Mouse (Mus musculus) hindbrain, embryonic 15.5 days (tissue): Measurements from ENCODE around the gene Hmces. TPM values are rescaled to one million over a fixed set of nuclear protein-coding genes. Genes with fewer than 3 reads are reported as not detected.
"Not testable (repeated sequence)": the region's sequence is repeated elsewhere in the genome, so short reads cannot be mapped to it uniquely, and the experiment has no call there.

Source experiments
- ATAC-seq: fragments of 200-750 bp; cut with Nextera tagmentation; 2 replicates; pipeline ENCODE4 v1.8.0; 2017; ENCODE audit warnings: low read depth, moderate number of reproducible peaks, moderate TSS enrichment; ENCODE audit not compliant: low FRiP score
- H3K27ac ChIP-seq: fragments of 300-500 bp; sonication (generic); replicated peaks from 2 replicates; pipeline ENCODE4 v1.5.1; 2015; ENCODE audit warnings: mild to moderate bottlenecking, inconsistent platforms
- H3K27me3 ChIP-seq: fragments of 300-500 bp; sonication (generic); 2 replicates; pipeline ENCODE4 v1.6.1; 2015; ENCODE audit warnings: control low read depth, inconsistent platforms
- H3K36me3 ChIP-seq: fragments of 300-500 bp; sonication (generic); 2 replicates; pipeline ENCODE4 v1.6.1; 2015; ENCODE audit warnings: control low read depth, inconsistent platforms
- H3K4me1 ChIP-seq: fragments of 300-500 bp; sonication (generic); replicated peaks from 2 replicates; pipeline ENCODE4 v1.6.1; 2015; ENCODE audit warnings: control low read depth, inconsistent platforms
- H3K4me2 ChIP-seq: fragments of 300-500 bp; sonication (generic); 2 replicates; pipeline ENCODE4 v1.6.1; 2015; ENCODE audit warnings: moderate library complexity, mild to moderate bottlenecking, inconsistent platforms
- H3K4me3 ChIP-seq: fragments of 300-500 bp; sonication (generic); 2 replicates; pipeline ENCODE4 v1.5.1; 2015; ENCODE audit warnings: mild to moderate bottlenecking, inconsistent platforms
- H3K9ac ChIP-seq: fragments of 300-500 bp; sonication (generic); 2 replicates; pipeline ENCODE4 v1.6.1; 2015; ENCODE audit warnings: inconsistent platforms
- H3K9me3 ChIP-seq: fragments of 300-500 bp; sonication (generic); 2 replicates; pipeline ENCODE4 v1.6.1; 2016; ENCODE audit warnings: control low read depth, inconsistent platforms
- WGBS: fragments of 180-500 bp; shearing (Covaris S2); methylation state at CpG from one replicate; pipeline ENCODE4 v1.1.7; 2015; 5-methylcytosine and 5-hydroxymethylcytosine counted together
- polyA plus RNA-seq: library from polyadenylated mRNA; unstranded; fragments of >200 nt; fragmentation: Nextera tagmentation; extraction: Ambion mirVana; gene quantifications from 2 replicates; pipeline ENCODE4 v1.2.1, GENCODE M21; 2015

Hmces gene
- polyA plus RNA-seq, 1 experiment from 2014 or later: 44.0 TPM

GRCm38 (mm10) chr6:87921201-87921600, 7.5 kb downstream of the Hmces start:
- 93% methylated on average over 4 of the region's 4 CpGs for WGBS
- H3K9me3 ChIP-seq: no peaks in the 10 kb centered on the region
- H3K4me1 ChIP-seq: peaks cover 4% of the 10 kb centered on the region; the same call in 1 of the 2 replicates
- no peak overlapping the region for H3K9ac ChIP-seq
- no peak overlapping the region for H3K27ac ChIP-seq
- H3K36me3 ChIP-seq: peaks cover 63% of the 10 kb centered on the region
- H3K27me3 ChIP-seq: no peaks in the 10 kb centered on the region
- no peak overlapping the region for H3K4me2 ChIP-seq
- no peak overlapping the region for H3K4me3 ChIP-seq
- no peak for ATAC-seq

GRCm38 (mm10) chr6:87923624-87924023, 9.9 kb downstream of the Hmces start:
- no peak for ATAC-seq
- peaks cover 56% of the 10 kb centered on the region for H3K36me3 ChIP-seq
- WGBS: 75% methylated on average over 1 of the region's 1 CpGs

GRCm38 (mm10) chr6:87935037-87935436, 21.3 kb downstream of the Hmces start:
- no peak overlapping the region for H3K4me2 ChIP-seq
- 91% methylated on average over 5 of the region's 5 CpGs for WGBS
- H3K27ac ChIP-seq: no peak overlapping the region
- no peak overlapping the region for H3K9ac ChIP-seq
- peaks cover 47% of the 10 kb centered on the region for H3K36me3 ChIP-seq
- no peaks in the 10 kb centered on the region for H3K4me1 ChIP-seq
- no peaks in the 10 kb centered on the region for H3K9me3 ChIP-seq
- no peak for ATAC-seq
- H3K27me3 ChIP-seq: no peaks in the 10 kb centered on the region
- H3K4me3 ChIP-seq: no peak overlapping the region

More at GRCm38 (mm10) chr6:87923624-87924023, 9.9 kb downstream of the Hmces start:
- Histone ChIP-seq H3K4me2 (no peak overlapping the region), H3K9me3 (no peaks in the 10 kb centered on the region), H3K27me3 (no peaks in the 10 kb centered on the region), H3K4me3 (no peak overlapping the region), H3K27ac (no peak overlapping the region), H3K4me1 (no peaks in the 10 kb centered on the region), H3K9ac (no peak overlapping the region)

- peak; percentile 63; the same call in 1 of the 2 replicates for ATAC-seq
- Histone ChIP-seq H3K27ac (no peak overlapping the region), H3K27me3 (no peaks in the 10 kb centered on the region), H3K4me3 (no peak overlapping the region), H3K9ac (no peak overlapping the region), H3K9me3 (no peaks in the 10 kb centered on the region), H3K36me3 (peaks cover 43% of the 10 kb centered on the region), H3K4me2 (no peak overlapping the region), H3K4me1 (no peaks in the 10 kb centered on the region)
- 35% methylated on average over 19 of the region's 19 CpGs for WGBS
These were observed 23.5 kb downstream of the Hmces start for GRCm38 (mm10) chr6:87937178-87937788.

GRCm38 (mm10) chr6:87938941-87939340, 25.2 kb downstream of the Hmces start:
- Histone ChIP-seq H3K4me2 (no peak overlapping the region), H3K4me3 (no peak overlapping the region), H3K27ac (no peak overlapping the region), H3K9ac (no peak overlapping the region), H3K27me3 (no peaks in the 10 kb centered on the region), H3K36me3 (peaks cover 33% of the 10 kb centered on the region), H3K9me3 (no peaks in the 10 kb centered on the region), H3K4me1 (no peaks in the 10 kb centered on the region)
- 83% methylated on average over 3 of the region's 3 CpGs for WGBS
- no peak for ATAC-seq

GRCm38 (mm10) chr6:87942179-87942578, 28.4 kb downstream of the Hmces start:
- 87% methylated on average over 7 of the region's 7 CpGs for WGBS
- H3K4me1 ChIP-seq: no peaks in the 10 kb centered on the region
- ATAC-seq: no peak
- H3K9me3 ChIP-seq: no peaks in the 10 kb centered on the region
- no peak overlapping the region for H3K27ac ChIP-seq
- no peaks in the 10 kb centered on the region for H3K27me3 ChIP-seq
- H3K36me3 ChIP-seq: 0 out of 2 replicates have a peak, but pooled peaks cover 7% of the 10 kb centered on the region
- no peak overlapping the region for H3K4me3 ChIP-seq
- H3K9ac ChIP-seq: no peak overlapping the region
- no peak overlapping the region for H3K4me2 ChIP-seq

- not testable (repeated sequence) for H3K4me1 ChIP-seq, ATAC-seq, H3K9me3 ChIP-seq, H3K36me3 ChIP-seq, H3K4me2 ChIP-seq, H3K27ac ChIP-seq, H3K4me3 ChIP-seq, H3K27me3 ChIP-seq, H3K9ac ChIP-seq
- 67% methylated on average over 4 of the region's 4 CpGs for WGBS
These were observed 48.7 kb downstream of the Hmces start for GRCm38 (mm10) chr6:87962457-87962856.

GRCm38 (mm10) chr6:87970041-87970440, 56.3 kb downstream of the Hmces start:
- Histone ChIP-seq H3K27ac (no peak overlapping the region), H3K4me1 (no peaks in the 10 kb centered on the region), H3K9me3 (no peaks in the 10 kb centered on the region), H3K4me3 (no peak overlapping the region), H3K36me3 (no peaks in the 10 kb centered on the region), H3K9ac (no peak overlapping the region), H3K4me2 (no peak overlapping the region), H3K27me3 (no peaks in the 10 kb centered on the region)
- ATAC-seq: no peak
- WGBS: 29% methylated on average over 2 of the region's 2 CpGs

- H3K4me3 ChIP-seq: peak overlapping the region; percentile 93
- H3K4me2 ChIP-seq: peak overlapping the region; percentile 71
- H3K27ac ChIP-seq: peak overlapping the region; percentile 94; the same call in 1 of the 2 replicates
- peaks cover 12% of the 10 kb centered on the region for H3K36me3 ChIP-seq
- H3K27me3 ChIP-seq: no peaks in the 10 kb centered on the region
- peaks cover 23% of the 10 kb centered on the region for H3K4me1 ChIP-seq
- ATAC-seq: no peak
- no peaks in the 10 kb centered on the region for H3K9me3 ChIP-seq
- WGBS: 70% methylated on average over 3 of the region's 3 CpGs
- H3K9ac ChIP-seq: no peak overlapping the region
These were observed 66.0 kb downstream of the Hmces start for GRCm38 (mm10) chr6:87979728-87980127.

- Histone ChIP-seq H3K27ac (peak overlapping the region; percentile 94), H3K36me3 (peaks cover 17% of the 10 kb centered on the region), H3K4me2 (peak overlapping the region; percentile 71), H3K4me1 (peaks cover 23% of the 10 kb centered on the region), H3K27me3 (no peaks in the 10 kb centered on the region), H3K9me3 (no peaks in the 10 kb centered on the region), H3K4me3 (peak overlapping the region; percentile 93), H3K9ac (peak overlapping the region; percentile 73)
- peak; percentile 86 for ATAC-seq
- WGBS: under 1% methylated on average over 62 of the region's 66 CpGs
These were observed 66.8 kb downstream of the Hmces start for GRCm38 (mm10) chr6:87980374-87981029.

- Histone ChIP-seq H3K4me2 (peak overlapping the region; percentile 71), H3K9me3 (no peaks in the 10 kb centered on the region), H3K36me3 (peaks cover 17% of the 10 kb centered on the region), H3K4me3 (peak overlapping the region; percentile 93), H3K9ac (peak overlapping the region; percentile 73), H3K27ac (peak overlapping the region; percentile 94), H3K4me1 (peaks cover 23% of the 10 kb centered on the region), H3K27me3 (no peaks in the 10 kb centered on the region)
- ATAC-seq: peak; percentile 46
- 0% methylated on average over 55 of the region's 56 CpGs for WGBS
These were observed 67.3 kb downstream of the Hmces start for GRCm38 (mm10) chr6:87981030-87981485.

GRCm38 (mm10) chr6:87981547-87982256, 68.0 kb downstream of the Hmces start, which contains the start of gene H1fx:
Gene H1fx, minus strand, starts transcription at chr6:87981637.
- peaks cover 23% of the 10 kb centered on the region for H3K4me1 ChIP-seq
- WGBS: under 1% methylated on average over 49 of the region's 55 CpGs
- H3K4me3 ChIP-seq: peak within 1 kb of the TSS; percentile 93
- H3K36me3 ChIP-seq: peaks cover 17% of the 10 kb centered on the region
- peak within 1 kb of the TSS; percentile 71 for H3K4me2 ChIP-seq
- no peaks in the 10 kb centered on the region for H3K27me3 ChIP-seq
- peak within 1 kb of the TSS; percentile 73 for H3K9ac ChIP-seq
- no peaks in the 10 kb centered on the region for H3K9me3 ChIP-seq
- peak; percentile 84 for ATAC-seq
- peak within 1 kb of the TSS; percentile 94 for H3K27ac ChIP-seq
